Comparison of ENCODE assay signal across 8 mouse cellular contexts in genomic region chr4:100865962-100866703, GRCm38 (mm10).
DNase-seq lines count a peak whose midpoint lies in the region; ATAC-seq and TF ChIP-seq lines count a peak whose summit lies in the region.

No protein-coding gene starts in this region.

- no peaks in the 10 kb centered on the region for H3K9me3 ChIP-seq in kidney, embryonic 14.5 days (ENCODE audit: control insufficient read depth, low read length)
- no peaks in the 10 kb centered on the region for H3K9me3 ChIP-seq in embryonic facial prominence, embryonic 15.5 days (replicated peaks)
- no peaks in the 10 kb centered on the region for H3K9me3 ChIP-seq in intestine, embryonic 15.5 days
- H3K9me3 ChIP-seq in neural tube, embryonic 15.5 days (replicated peaks): no peaks in the 10 kb centered on the region

- no peak for TF ChIP-seq POLR2A in kidney, adult 2 months (IDR thresholded peaks at IDR 0.05; ENCODE audit: low read depth, low read length)

- H3K27me3 ChIP-seq in kidney, embryonic 14.5 days (ENCODE audit: control insufficient read depth, insufficient read depth, low read length): no peaks in the 10 kb centered on the region
- H3K27me3 ChIP-seq in kidney, adult 2 months (replicated peaks; ENCODE audit: control insufficient read depth, insufficient read depth, low read length): no peaks in the 10 kb centered on the region
- H3K27me3 ChIP-seq in embryonic facial prominence, embryonic 15.5 days: no peaks in the 10 kb centered on the region
- H3K27me3 ChIP-seq in intestine, embryonic 15.5 days (replicated peaks): no peaks in the 10 kb centered on the region
- H3K27me3 ChIP-seq in neural tube, embryonic 15.5 days (replicated peaks): no peaks in the 10 kb centered on the region

- WGBS in kidney, embryonic 14.5 days: 27% methylated on average over 12 of the region's 12 CpGs
- WGBS in kidney, adult 2 months: 65% methylated on average over 12 of the region's 12 CpGs
- WGBS in embryonic facial prominence, embryonic 15.5 days: 31% methylated on average over 12 of the region's 12 CpGs
- WGBS in intestine, embryonic 15.5 days: 35% methylated on average over 12 of the region's 12 CpGs
- WGBS in neural tube, embryonic 15.5 days: 23% methylated on average over 12 of the region's 12 CpGs

- no peak for DNase-seq in kidney, adult 2 months
- no peak for DNase-seq in layer of hippocampus, adult 8-10 months (ENCODE audit: low spot score in 2 of 2)
- DNase-seq in cerebellum, postnatal 14 days: no peak
- no peak for DNase-seq in left cerebral cortex, postnatal 4 days

- no peak overlapping the region for H3K4me3 ChIP-seq in kidney, embryonic 14.5 days (ENCODE audit: low read length)
- no peak overlapping the region for H3K4me3 ChIP-seq in kidney, adult 2 months (ENCODE audit: insufficient read depth, low read depth, low read length)
- H3K4me3 ChIP-seq in embryonic facial prominence, embryonic 15.5 days (replicated peaks): no peak overlapping the region
- no peak overlapping the region for H3K4me3 ChIP-seq in intestine, embryonic 15.5 days (replicated peaks)
- H3K4me3 ChIP-seq in neural tube, embryonic 15.5 days (replicated peaks): no peak overlapping the region

- no peak overlapping the region for H3K9ac ChIP-seq in kidney, embryonic 14.5 days (ENCODE audit: low read depth, low read length)
- no peak overlapping the region for H3K9ac ChIP-seq in embryonic facial prominence, embryonic 15.5 days
- H3K9ac ChIP-seq in intestine, embryonic 15.5 days: no peak overlapping the region
- no peak overlapping the region for H3K9ac ChIP-seq in neural tube, embryonic 15.5 days (replicated peaks)

- TF ChIP-seq CTCF in kidney, adult 2 months (conservative IDR thresholded peaks at IDR 0.05; ENCODE audit: insufficient read depth, insufficient read length, low read depth, low read length): no peak

- ATAC-seq in kidney, embryonic 14.5 days (ENCODE audit: low FRiP score, low TSS enrichment): peak; percentile 70; the same call in 1 of the 2 replicates
- no peak for ATAC-seq in embryonic facial prominence, embryonic 15.5 days (ENCODE audit: insufficient number of reproducible peaks, low FRiP score, low TSS enrichment, low read depth)
- ATAC-seq in intestine, embryonic 15.5 days: no peak
- no peak for ATAC-seq in neural tube, embryonic 15.5 days (ENCODE audit: low FRiP score)

- peak overlapping the region; percentile 69; the same call in 1 of the 2 replicates for H3K27ac ChIP-seq in kidney, embryonic 14.5 days (ENCODE audit: low read depth, low read length)
- H3K27ac ChIP-seq in kidney, adult 2 months (ENCODE audit: insufficient read depth, low read depth, low read length): no peak overlapping the region
- H3K27ac ChIP-seq in embryonic facial prominence, embryonic 15.5 days (replicated peaks): 0 out of 2 replicates have a peak overlapping the region, but pooled peaks have one; percentile 49
- H3K27ac ChIP-seq in intestine, embryonic 15.5 days: no peak overlapping the region
- H3K27ac ChIP-seq in neural tube, embryonic 15.5 days (replicated peaks): 0 out of 2 replicates have a peak overlapping the region, but pooled peaks have one; percentile 19

- peaks cover 30% of the 10 kb centered on the region for H3K4me1 ChIP-seq in kidney, embryonic 14.5 days (ENCODE audit: control insufficient read depth, insufficient read depth, low read length)
- H3K4me1 ChIP-seq in kidney, adult 2 months (ENCODE audit: control insufficient read depth, insufficient read depth, low read length): no peaks in the 10 kb centered on the region; the same call in 1 of the 2 replicates
- peaks cover 47% of the 10 kb centered on the region for H3K4me1 ChIP-seq in embryonic facial prominence, embryonic 15.5 days
- H3K4me1 ChIP-seq in intestine, embryonic 15.5 days (replicated peaks): peaks cover 31% of the 10 kb centered on the region
- H3K4me1 ChIP-seq in neural tube, embryonic 15.5 days: peaks cover 29% of the 10 kb centered on the region

- intact Hi-C loops in left cerebral cortex, postnatal 4 days (cut with DNase I): no loop called here

- H3K36me3 ChIP-seq in kidney, embryonic 14.5 days (ENCODE audit: control insufficient read depth, insufficient read depth, low read length): no peaks in the 10 kb centered on the region; the same call in 1 of the 2 replicates
- H3K36me3 ChIP-seq in kidney, adult 2 months (ENCODE audit: control insufficient read depth, insufficient read depth, low read length): no peaks in the 10 kb centered on the region
- H3K36me3 ChIP-seq in embryonic facial prominence, embryonic 15.5 days: no peaks in the 10 kb centered on the region
- H3K36me3 ChIP-seq in intestine, embryonic 15.5 days: no peaks in the 10 kb centered on the region
- no peaks in the 10 kb centered on the region for H3K36me3 ChIP-seq in neural tube, embryonic 15.5 days

- H3K4me2 ChIP-seq in kidney, embryonic 14.5 days (replicated peaks; ENCODE audit: low read depth, low read length): no peak overlapping the region
- H3K4me2 ChIP-seq in embryonic facial prominence, embryonic 15.5 days (replicated peaks): no peak overlapping the region
- H3K4me2 ChIP-seq in intestine, embryonic 15.5 days (replicated peaks): 0 out of 2 replicates have a peak overlapping the region, but pooled peaks have one; percentile 13
- H3K4me2 ChIP-seq in neural tube, embryonic 15.5 days: 0 out of 2 replicates have a peak overlapping the region, but pooled peaks have one; percentile 36

Comparison
In these comparisons a context has a peak if more than half of its experiments do, and no peak if none do; other contexts are left out.
1. H3K27ac ChIP-seq: peak in kidney, embryonic 14.5 days (single experiment), embryonic facial prominence, embryonic 15.5 days (single experiment) and neural tube, embryonic 15.5 days (single experiment); none in kidney, adult 2 months (single experiment) and intestine, embryonic 15.5 days (single experiment).
2. H3K4me2 ChIP-seq: peak in intestine, embryonic 15.5 days (single experiment) and neural tube, embryonic 15.5 days (single experiment); none in kidney, embryonic 14.5 days (single experiment) and embryonic facial prominence, embryonic 15.5 days (single experiment).